Mouse (Mus musculus) lung, adult 2 months (tissue): ENCODE data around the gene Dock8.

ENCODE experiments used
- CTCF ChIP-seq: fragments of 200-500 bp; IDR thresholded peaks from 2 replicates; pipeline ENCODE4 v1.5.1; 2011; ENCODE audit warnings: mild to moderate bottlenecking, low read length, control low read depth; ENCODE audit not compliant: insufficient read depth
- POLR2A ChIP-seq: fragments of 200-500 bp; IDR thresholded peaks from 2 replicates; pipeline ENCODE4 v1.6.1; 2011; ENCODE audit warnings: low read depth, mild to moderate bottlenecking, control low read depth, low read length, borderline replicate concordance; ENCODE audit errors: extremely low read depth

- no peak for TF ChIP-seq CTCF
- no peak for TF ChIP-seq POLR2A
Observed at GRCm38 (mm10) chr19:25072521-25072920, 73.2 kb downstream of the Dock8 start.
